Mouse (Mus musculus) MEL (cell line): ENCODE measurements around the gene Ngly1. TPM values are rescaled to one million over a fixed set of nuclear protein-coding genes. Genes with fewer than 3 reads are reported as not detected.

Experiments used
- DNase-seq: peaks from one replicate; pipeline ENCODE4 v3.0.0; 2011; ENCODE audit warnings: low read depth, low spot score
- H3K27ac ChIP-seq: 2 replicates; pipeline ENCODE4 v1.5.1; 2012; ENCODE audit warnings: low read depth, mild to moderate bottlenecking, control low read depth, low read length, moderate library complexity; ENCODE audit not compliant: control insufficient read depth
- H3K27me3 ChIP-seq, 2 experiments: fragments of 150-350 bp in 1 of 2; sonication (generic) in 1 of 2; 2 replicates each; pipeline ENCODE4 v1.6.1; 2012; ENCODE audit warnings: low read length in 2 of 2, mild to moderate bottlenecking in 2 of 2, improper control_type of control experiment in 1 of 2, moderate library complexity in 1 of 2; ENCODE audit not compliant: insufficient read depth in 2 of 2, control insufficient read depth in 1 of 2
- H3K36me3 ChIP-seq, 2 experiments: 2 replicates each; pipeline ENCODE4 v1.6.1; 2012 to 2014; ENCODE audit warnings: low read length in 2 of 2, improper control_type of control experiment in 1 of 2, inconsistent platforms in 1 of 2, mild to moderate bottlenecking in 1 of 2; ENCODE audit not compliant: insufficient read depth in 2 of 2, control insufficient read depth in 1 of 2
- H3K4me1 ChIP-seq, 2 experiments: fragments of 150-350 bp in 1 of 2; sonication (generic) in 1 of 2; 2 replicates each; pipeline ENCODE4 v1.6.1; 2012; ENCODE audit warnings: low read length in 2 of 2, improper control_type of control experiment in 1 of 2, mild to moderate bottlenecking in 1 of 2; ENCODE audit not compliant: insufficient read depth in 2 of 2, control insufficient read depth in 1 of 2
- H3K4me3 ChIP-seq, 2 experiments: fragments of 150-350 bp in 1 of 2; sonication (generic) in 1 of 2; 2 replicates each; pipeline ENCODE4 v1.5.1; 2012; ENCODE audit warnings: low read depth in 2 of 2, low read length in 2 of 2, mild to moderate bottlenecking in 2 of 2, moderate library complexity in 2 of 2, control low read depth in 1 of 2, improper control_type of control experiment in 1 of 2; ENCODE audit not compliant: control insufficient read depth in 1 of 2, insufficient read depth in 1 of 2
- H3K79me2 ChIP-seq: 2 replicates; pipeline ENCODE4 v1.6.1; 2012; ENCODE audit warnings: mild to moderate bottlenecking, low read length, moderate library complexity; ENCODE audit not compliant: control insufficient read depth, poor library complexity, insufficient read depth
- H3K9ac ChIP-seq: 2 replicates; pipeline ENCODE4 v1.6.1; 2012; ENCODE audit warnings: low read depth, mild to moderate bottlenecking, control low read depth, low read length, moderate library complexity; ENCODE audit not compliant: control insufficient read depth, poor library complexity, severe bottlenecking
- H3K9me3 ChIP-seq: fragments of 150-350 bp; sonication (generic); replicated peaks from 2 replicates; pipeline ENCODE4 v1.6.1; 2012; ENCODE audit warnings: mild to moderate bottlenecking, low read length, improper control_type of control experiment, moderate library complexity; ENCODE audit not compliant: insufficient read depth
- CTCF ChIP-seq, 3 experiments: IDR thresholded peaks in 2 of 3; conservative IDR thresholded peaks in 1 of 3; 2 replicates each; pipeline ENCODE4 v1.5.1; 2011 to 2012; ENCODE audit warnings: low read length in 3 of 3, low read depth in 2 of 3, mild to moderate bottlenecking in 2 of 3, improper control_type of control experiment in 1 of 3, inconsistent platforms in 1 of 3, mixed read lengths in 1 of 3, moderate library complexity in 1 of 3; ENCODE audit not compliant: control insufficient read depth in 1 of 3, insufficient read depth in 1 of 3, poor library complexity in 1 of 3, severe bottlenecking in 1 of 3
- E2F4 ChIP-seq: IDR thresholded peaks from 2 replicates; pipeline ENCODE4 v1.6.1; 2011; ENCODE audit warnings: low read depth, low read length, improper control_type of control experiment, borderline replicate concordance
- GABPA ChIP-seq: IDR thresholded peaks from 2 replicates; pipeline ENCODE4 v1.6.1; 2012; ENCODE audit warnings: low read depth, mild to moderate bottlenecking, inconsistent platforms, low read length, improper control_type of control experiment, moderate library complexity
- GATA1 ChIP-seq: IDR thresholded peaks from 2 replicates; pipeline ENCODE4 v1.6.1; 2011; ENCODE audit warnings: low read depth, low read length, improper control_type of control experiment
- MAZ ChIP-seq: IDR thresholded peaks from 2 replicates; pipeline ENCODE4 v1.6.1; 2012; ENCODE audit warnings: low read depth, mild to moderate bottlenecking, inconsistent platforms, low read length, improper control_type of control experiment
- MEF2A ChIP-seq: IDR thresholded peaks from 2 replicates; pipeline ENCODE4 v1.6.1; 2014; ENCODE audit warnings: low read depth, mild to moderate bottlenecking, inconsistent platforms, low read length, improper control_type of control experiment; ENCODE audit not compliant: poor library complexity, insufficient replicate concordance, severe bottlenecking; ENCODE audit errors: extremely low read depth
- MYB ChIP-seq: IDR thresholded peaks from 2 replicates; pipeline ENCODE4 v1.6.1; 2011; ENCODE audit warnings: mild to moderate bottlenecking, low read depth, low read length, improper control_type of control experiment
- MYC ChIP-seq: IDR thresholded peaks from 2 replicates; pipeline ENCODE4 v1.6.1; 2011; ENCODE audit warnings: low read depth, mild to moderate bottlenecking, low read length, improper control_type of control experiment, moderate library complexity
- NELFE ChIP-seq: IDR thresholded peaks from 2 replicates; pipeline ENCODE4 v1.6.1; 2011; ENCODE audit warnings: low read depth, low read length, improper control_type of control experiment
- POLR2A ChIP-seq, 2 experiments: IDR thresholded peaks; 2 replicates each; pipeline ENCODE4 v1.6.1; 2011 to 2012; ENCODE audit warnings: low read length in 2 of 2, mild to moderate bottlenecking in 2 of 2, control low read depth in 1 of 2, improper control_type of control experiment in 1 of 2, low read depth in 1 of 2, moderate library complexity in 1 of 2; ENCODE audit not compliant: control insufficient read depth in 1 of 2, insufficient read depth in 1 of 2, poor library complexity in 1 of 2
- POLR2AphosphoS2 ChIP-seq: IDR thresholded peaks from 2 replicates; pipeline ENCODE4 v1.6.1; 2011; ENCODE audit warnings: low read length, improper control_type of control experiment
- POLR2AphosphoS5 ChIP-seq: IDR thresholded peaks from 2 replicates; pipeline ENCODE4 v1.6.1; 2012; ENCODE audit warnings: low read depth, borderline replicate concordance, mild to moderate bottlenecking, inconsistent platforms, low read length, moderate library complexity, mixed read lengths
- RAD21 ChIP-seq: IDR thresholded peaks from 2 replicates; pipeline ENCODE4 v1.6.1; 2011; ENCODE audit warnings: mild to moderate bottlenecking, low read depth, low read length, improper control_type of control experiment
- RCOR1 ChIP-seq: IDR thresholded peaks from 2 replicates; pipeline ENCODE4 v1.6.1; 2012; ENCODE audit warnings: low read depth, mild to moderate bottlenecking, inconsistent platforms, low read length, improper control_type of control experiment
- SIN3A ChIP-seq: IDR thresholded peaks from 2 replicates; pipeline ENCODE4 v1.6.1; 2012; ENCODE audit warnings: low read length, improper control_type of control experiment, inconsistent platforms
- SMC3 ChIP-seq: IDR thresholded peaks from 2 replicates; pipeline ENCODE4 v1.6.1; 2011; ENCODE audit warnings: low read depth, low read length, improper control_type of control experiment
- TAL1 ChIP-seq: IDR thresholded peaks from 2 replicates; pipeline ENCODE4 v1.6.1; 2012; ENCODE audit warnings: mild to moderate bottlenecking, inconsistent platforms, low read length, moderate library complexity, mixed read lengths
- TCF12 ChIP-seq: IDR thresholded peaks from 2 replicates; pipeline ENCODE4 v1.6.1; 2014; ENCODE audit warnings: low read depth, mild to moderate bottlenecking, inconsistent platforms, low read length, improper control_type of control experiment, moderate library complexity
- USF2 ChIP-seq, 2 experiments: IDR thresholded peaks; 2 replicates each; pipeline ENCODE4 v1.6.1; 2011 to 2012; ENCODE audit warnings: improper control_type of control experiment in 2 of 2, low read length in 2 of 2, borderline replicate concordance in 1 of 2, inconsistent platforms in 1 of 2, low read depth in 1 of 2, mild to moderate bottlenecking in 1 of 2; ENCODE audit not compliant: insufficient read depth in 1 of 2
- ZC3H11A ChIP-seq: IDR thresholded peaks from 2 replicates; pipeline ENCODE4 v1.6.1; 2012; ENCODE audit warnings: low read depth, mild to moderate bottlenecking, inconsistent platforms, low read length, improper control_type of control experiment
- ZKSCAN1 ChIP-seq: IDR thresholded peaks from 2 replicates; pipeline ENCODE4 v1.6.1; 2012; ENCODE audit warnings: low read depth, mild to moderate bottlenecking, inconsistent platforms, low read length, improper control_type of control experiment, moderate library complexity
- polyA plus RNA-seq, 2 experiments: library from polyadenylated mRNA; stranded (reverse) in 1 of 2; unstranded in 1 of 2; fragments of >175 nt in 1 of 2; fragments of >200 nt in 1 of 2; gene quantifications; 2 replicates each; pipeline versions ENCODE4 v1.2.1 to v1.2.4; 2012; ENCODE audit warnings: low replicate concordance in 2 of 2, low read depth in 1 of 2; ENCODE audit not compliant: insufficient read length in 2 of 2, insufficient read depth in 1 of 2, missing spikeins in 1 of 2
- total RNA-seq: library from RNA; depleted of rRNA; stranded (reverse); fragments of 300-350 nt; gene quantifications from 2 replicates; pipeline ENCODE4 v1.2.3, GENCODE M21; 2012

Gene Ngly1
- total and polyA plus RNA-seq, 3 experiments: 26.7 to 28.7 TPM; not detected in 1

- no peaks in the 10 kb centered on the region for H3K9me3 ChIP-seq
- H3K79me2 ChIP-seq: no peaks in the 10 kb centered on the region
- no peak for DNase-seq
- no peak overlapping the region for H3K9ac ChIP-seq
- no peaks in the 10 kb centered on the region; a peak in 1 of 4 replicates for H3K27me3 ChIP-seq
- no peaks in the 10 kb centered on the region for H3K4me1 ChIP-seq
- H3K4me3 ChIP-seq: no peak overlapping the region
- H3K27ac ChIP-seq: no peak overlapping the region
- no peaks in the 10 kb centered on the region for H3K36me3 ChIP-seq
- TF ChIP-seq E2F4: no peak
- no peak for TF ChIP-seq RAD21
- no peak for TF ChIP-seq GABPA
- no peak for TF ChIP-seq SIN3A
- no peak for TF ChIP-seq TCF12
- no peak for TF ChIP-seq MEF2A
- no peak for TF ChIP-seq POLR2AphosphoS2
- no peak for TF ChIP-seq POLR2AphosphoS5
- TF ChIP-seq ZC3H11A: no peak
- TF ChIP-seq USF2 (IDR thresholded peaks at IDR 0.05; ENCODE audit: borderline replicate concordance in 1 of 2, insufficient read depth in 1 of 2, low read depth in 1 of 2, low read length in 2 of 2): no peak
- TF ChIP-seq ZKSCAN1: no peak
Measured at GRCm38 (mm10) chr14:16233515-16233914, 15.6 kb upstream of the Ngly1 start.

GRCm38 (mm10) chr14:16236466-16236865, 12.6 kb upstream of the Ngly1 start:
- H3K4me1 ChIP-seq: no peaks in the 10 kb centered on the region
- no peak overlapping the region for H3K4me3 ChIP-seq
- no peak overlapping the region for H3K27ac ChIP-seq
- no peak for DNase-seq
- no peaks in the 10 kb centered on the region for H3K79me2 ChIP-seq
- no peaks in the 10 kb centered on the region for H3K36me3 ChIP-seq
- no peaks in the 10 kb centered on the region for H3K9me3 ChIP-seq
- no peak for TF ChIP-seq SIN3A
- TF ChIP-seq MYC: no peak
- no peak for TF ChIP-seq TAL1
- no peak for TF ChIP-seq RCOR1
- TF ChIP-seq MYB: no peak
- no peak for TF ChIP-seq NELFE
- no peak for TF ChIP-seq SMC3
- TF ChIP-seq POLR2AphosphoS2: no peak
- no peak for TF ChIP-seq USF2 (IDR thresholded peaks at IDR 0.05; ENCODE audit: borderline replicate concordance in 1 of 2, insufficient read depth in 1 of 2, low read depth in 1 of 2, low read length in 2 of 2)
- TF ChIP-seq MEF2A: no peak
- TF ChIP-seq GATA1: no peak
- TF ChIP-seq MAZ: no peak
- TF ChIP-seq GABPA: no peak
- no peak for TF ChIP-seq POLR2A (IDR thresholded peaks at IDR 0.05; ENCODE audit: control insufficient read depth in 1 of 2, insufficient read depth in 1 of 2, low read depth in 1 of 2, low read length in 2 of 2, poor library complexity in 1 of 2)
- TF ChIP-seq CTCF (IDR thresholded peaks at IDR 0.05 in 2 of 3, conservative IDR thresholded peaks at IDR 0.05 in 1 of 3; ENCODE audit: control insufficient read depth in 1 of 3, insufficient read depth in 1 of 3, low read depth in 2 of 3, low read length in 3 of 3, poor library complexity in 1 of 3, severe bottlenecking in 1 of 3): no peak
- no peak overlapping the region for H3K9ac ChIP-seq
- no peaks in the 10 kb centered on the region for H3K27me3 ChIP-seq
